Mouse (Mus musculus) embryo, embryonic 10.5 days (tissue): ENCODE results near the gene Aspscr1.
A peak's percentile ranks its signal among the peaks of the same experiment; 100 is the strongest.

Source experiments
- DNase-seq: peaks from one replicate; pipeline ENCODE4 v3.0.0-alpha.2; 2015; ENCODE audit warnings: low spot score

The Aspscr1 gene

GRCm38 (mm10) chr11:120733521-120733920, 60.7 kb downstream of the Aspscr1 start:
- DNase-seq: no peak

GRCm38 (mm10) chr11:120736424-120736823, 63.7 kb downstream of the Aspscr1 start:
- no peak for DNase-seq

- no peak for DNase-seq
These were observed 68.2 kb downstream of the Aspscr1 start for GRCm38 (mm10) chr11:120740981-120741380.

GRCm38 (mm10) chr11:120744121-120744701, 71.4 kb downstream of the Aspscr1 start:
- DNase-seq: no peak

- DNase-seq: no peak
These were observed 75.2 kb downstream of the Aspscr1 start for GRCm38 (mm10) chr11:120747974-120748373.

GRCm38 (mm10) chr11:120749430-120749829, 76.7 kb downstream of the Aspscr1 start:
- peak; percentile 18 for DNase-seq

GRCm38 (mm10) chr11:120751606-120752005, 78.8 kb downstream of the Aspscr1 start:
- DNase-seq: no peak
